Mouse (Mus musculus) lung, postnatal 0 days (tissue): Measurements from ENCODE around the gene Kctd2.

ENCODE experiments used
- CTCF ChIP-seq: IDR thresholded peaks from 2 replicates; pipeline ENCODE4 v1.5.1; 2016; ENCODE audit warnings: antibody characterized with exemption, mild to moderate bottlenecking
- EP300 ChIP-seq: IDR thresholded peaks from 2 replicates; pipeline ENCODE4 v1.6.1; 2016; ENCODE audit warnings: antibody characterized with exemption, mild to moderate bottlenecking, control low read depth

DNA sequence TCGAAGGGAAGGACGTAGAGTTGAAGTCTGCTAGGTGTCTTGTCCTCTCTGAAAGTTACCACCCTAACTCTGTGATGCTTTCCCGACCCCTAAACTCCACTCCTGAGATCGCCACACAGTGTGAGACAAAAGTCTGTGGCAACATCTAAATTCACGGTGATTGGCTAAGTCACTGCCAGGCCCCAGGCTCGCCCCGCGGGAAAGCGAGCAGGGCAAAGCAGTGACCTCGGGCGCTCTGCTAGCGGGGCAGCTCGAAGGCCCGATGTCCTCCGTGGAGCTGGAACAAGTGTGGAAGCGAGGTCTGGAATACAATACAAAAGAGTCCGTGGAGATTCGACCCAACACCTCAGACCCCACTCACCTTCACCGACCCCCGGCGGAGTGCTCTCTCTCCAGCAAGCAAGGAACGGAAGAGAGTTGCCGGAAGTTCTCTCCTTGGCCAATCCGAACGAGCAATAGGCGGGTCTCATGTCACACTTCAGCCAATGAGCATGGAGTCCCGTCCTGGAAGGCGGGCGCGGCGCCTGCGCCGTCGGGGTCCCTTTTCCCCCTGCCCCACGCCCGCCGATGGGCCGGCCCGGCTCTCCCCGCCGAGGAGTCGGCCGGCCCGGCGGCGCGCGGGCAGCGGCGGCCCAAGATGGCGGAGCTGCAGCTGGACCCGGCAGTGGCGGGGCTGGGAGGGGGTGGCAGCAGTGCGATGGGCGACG lies at the start of gene Kctd2, which contains the start of gene Atp5h:
- TF ChIP-seq EP300 (no peak), CTCF (no peak)
